Mouse (Mus musculus) hindbrain, embryonic 10.5 days (tissue): Measurements from ENCODE around the gene Pxmp4. TPM values are rescaled to one million over a fixed set of nuclear protein-coding genes. Genes with fewer than 3 reads are reported as not detected.

Source experiments
- DNase-seq: peaks from one replicate; pipeline ENCODE4 v3.0.0-alpha.2; 2017; ENCODE audit warnings: low spot score
- H3K27ac ChIP-seq: fragments of 300-500 bp; sonication (generic); 2 replicates; pipeline ENCODE4 v1.5.1; 2016; ENCODE audit warnings: mild to moderate bottlenecking, moderate library complexity
- H3K27me3 ChIP-seq: fragments of 300-500 bp; sonication (generic); 2 replicates; pipeline ENCODE4 v1.6.1; 2016; ENCODE audit warnings: mild to moderate bottlenecking; ENCODE audit not compliant: poor library complexity, insufficient read depth, severe bottlenecking
- H3K36me3 ChIP-seq: fragments of 300-500 bp; sonication (generic); 2 replicates; pipeline ENCODE4 v1.6.1; 2016; ENCODE audit warnings: mild to moderate bottlenecking, moderate library complexity
- H3K4me1 ChIP-seq: fragments of 300-500 bp; sonication (generic); replicated peaks from 2 replicates; pipeline ENCODE4 v1.6.1; 2016; ENCODE audit warnings: mild to moderate bottlenecking
- H3K4me3 ChIP-seq: fragments of 300-500 bp; sonication (generic); 2 replicates; pipeline ENCODE4 v1.5.1; 2016; ENCODE audit warnings: mild to moderate bottlenecking, moderate library complexity
- H3K9me3 ChIP-seq: fragments of 300-500 bp; sonication (generic); 2 replicates; pipeline ENCODE4 v1.6.1; 2016; ENCODE audit warnings: mild to moderate bottlenecking, moderate library complexity
- WGBS: fragments of 180-500 bp; shearing (Covaris S2); methylation state at CpG from one replicate; pipeline ENCODE4 v1.1.7; 2016; 5-methylcytosine and 5-hydroxymethylcytosine counted together
- polyA plus RNA-seq: library from polyadenylated mRNA; unstranded; fragments of >200 nt; fragmentation: Nextera tagmentation; extraction: Ambion mirVana; gene quantifications from 2 replicates; pipeline ENCODE4 v1.2.1, GENCODE M21; 2016

The Pxmp4 gene
- polyA plus RNA-seq, 1 experiment from 2014 or later, result 14.5 TPM

- no peak overlapping the region for H3K27ac ChIP-seq
Observed at GRCm38 (mm10) chr2:154633039-154633742, 29.7 kb upstream of the Pxmp4 start.

GRCm38 (mm10) chr2:154632203-154632780 is 28.8 kb upstream of the Pxmp4 start:
- Histone ChIP-seq H3K9me3 (no peaks in the 10 kb centered on the region), H3K4me1 (no peaks in the 10 kb centered on the region), H3K27me3 (no peaks in the 10 kb centered on the region), H3K27ac (peak overlapping the region; percentile 59; the same call in 1 of the 2 replicates), H3K4me3 (peak overlapping the region; percentile 4; the same call in 1 of the 2 replicates), H3K36me3 (peaks cover 72% of the 10 kb centered on the region)
- WGBS, result 91% methylated on average over 16 of the region's 16 CpGs
- no peak for DNase-seq

More at GRCm38 (mm10) chr2:154633039-154633742, 29.7 kb upstream of the Pxmp4 start:
- DNase-seq, result no peak
- Histone ChIP-seq H3K27me3 (no peaks in the 10 kb centered on the region), H3K4me3 (no peak overlapping the region), H3K4me1 (no peaks in the 10 kb centered on the region), H3K9me3 (peaks cover 4% of the 10 kb centered on the region), H3K36me3 (peaks cover 76% of the 10 kb centered on the region)
- WGBS, result 86% methylated on average over 5 of the region's 5 CpGs

DNA sequence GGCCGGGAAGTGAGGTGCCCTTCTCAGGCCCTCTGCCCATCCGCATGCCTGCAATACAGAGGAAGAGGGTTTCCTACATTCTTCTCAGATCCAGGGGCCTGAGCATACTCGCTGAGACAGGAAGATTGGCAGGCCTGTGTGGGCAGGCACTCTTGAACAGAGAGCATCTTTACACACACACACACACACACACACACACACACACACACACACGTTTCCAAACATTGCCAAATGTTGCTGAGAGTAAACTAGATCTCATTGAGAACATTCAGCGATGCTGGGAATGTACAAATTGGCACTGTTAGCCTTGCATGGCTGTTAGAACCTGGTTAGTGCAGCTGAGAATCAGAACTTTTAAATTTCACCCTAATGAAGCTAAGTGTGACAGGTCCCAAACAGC is 27.0 kb upstream of the Pxmp4 start:
- H3K36me3 ChIP-seq, result peaks cover 68% of the 10 kb centered on the region
- 82% methylated on average over 5 of the region's 5 CpGs for WGBS
- H3K4me3 ChIP-seq, result no peak overlapping the region
- H3K27me3 ChIP-seq, result no peaks in the 10 kb centered on the region
- no peaks in the 10 kb centered on the region for H3K4me1 ChIP-seq
- DNase-seq, result no peak
- H3K27ac ChIP-seq, result no peak overlapping the region
- H3K9me3 ChIP-seq, result no peaks in the 10 kb centered on the region

GRCm38 (mm10) chr2:154624137-154624536 is 20.6 kb upstream of the Pxmp4 start:
- Histone ChIP-seq H3K27me3 (no peaks in the 10 kb centered on the region), H3K9me3 (peaks cover 7% of the 10 kb centered on the region; the same call in 1 of the 2 replicates), H3K27ac (no peak overlapping the region), H3K36me3 (peaks cover 68% of the 10 kb centered on the region), H3K4me3 (no peak overlapping the region), H3K4me1 (0 out of 2 replicates have a peak, but pooled peaks cover 2% of the 10 kb centered on the region)
- no peak for DNase-seq

GRCm38 (mm10) chr2:154621684-154622083 is 18.2 kb upstream of the Pxmp4 start:
- H3K36me3 ChIP-seq, result peaks cover 60% of the 10 kb centered on the region
- WGBS, result 86% methylated on average over 5 of the region's 5 CpGs

GRCm38 (mm10) chr2:154617061-154617460 is 13.6 kb upstream of the Pxmp4 start:
- WGBS, result 90% methylated on average over 3 of the region's 3 CpGs
- Histone ChIP-seq H3K9me3 (no peaks in the 10 kb centered on the region), H3K4me3 (no peak overlapping the region), H3K36me3 (peaks cover 20% of the 10 kb centered on the region), H3K4me1 (peaks cover 34% of the 10 kb centered on the region), H3K27ac (no peak overlapping the region), H3K27me3 (no peaks in the 10 kb centered on the region)
- no peak for DNase-seq

More at GRCm38 (mm10) chr2:154621684-154622083, 18.2 kb upstream of the Pxmp4 start:
- Histone ChIP-seq H3K9me3 (peaks cover 7% of the 10 kb centered on the region; the same call in 1 of the 2 replicates), H3K27ac (no peak overlapping the region), H3K4me1 (0 out of 2 replicates have a peak, but pooled peaks cover 2% of the 10 kb centered on the region), H3K27me3 (no peaks in the 10 kb centered on the region), H3K4me3 (no peak overlapping the region)
- DNase-seq, result no peak

- Histone ChIP-seq H3K36me3 (0 out of 2 replicates have a peak, but pooled peaks cover 14% of the 10 kb centered on the region), H3K27me3 (no peaks in the 10 kb centered on the region), H3K9me3 (no peaks in the 10 kb centered on the region), H3K4me3 (no peak overlapping the region), H3K27ac (no peak overlapping the region), H3K4me1 (peaks cover 36% of the 10 kb centered on the region)
- WGBS, result 93% methylated on average over 5 of the region's 5 CpGs
- DNase-seq, result no peak
Observed at GRCm38 (mm10) chr2:154615674-154616073, 12.2 kb upstream of the Pxmp4 start.

GRCm38 (mm10) chr2:154614841-154615576 is 11.5 kb upstream of the Pxmp4 start:
- Histone ChIP-seq H3K27ac (peak overlapping the region; percentile 98), H3K4me1 (peaks cover 36% of the 10 kb centered on the region), H3K27me3 (no peaks in the 10 kb centered on the region), H3K9me3 (no peaks in the 10 kb centered on the region), H3K36me3 (0 out of 2 replicates have a peak, but pooled peaks cover 14% of the 10 kb centered on the region), H3K4me3 (no peak overlapping the region)
- WGBS, result 75% methylated on average over 19 of the region's 19 CpGs
- no peak for DNase-seq

GRCm38 (mm10) chr2:154613118-154614115 is 9.9 kb upstream of the Pxmp4 start, which contains the start of the genes Zfp341 and 4930519P11Rik:
TSS of gene Zfp341 (plus strand) at chr2:154613297.
TSS of gene 4930519P11Rik (minus strand) at chr2:154613437.
- H3K36me3 ChIP-seq, result 0 out of 2 replicates have a peak, but pooled peaks cover 3% of the 10 kb centered on the region
- H3K4me3 ChIP-seq, result peak within 1 kb of the TSS; percentile 60
- H3K9me3 ChIP-seq, result no peaks in the 10 kb centered on the region
- peak; percentile 92 for DNase-seq
- WGBS, result under 1% methylated on average over 97 of the region's 98 CpGs
- peaks cover 40% of the 10 kb centered on the region for H3K4me1 ChIP-seq
- H3K27ac ChIP-seq, result peak within 1 kb of the TSS; percentile 98
- no peaks in the 10 kb centered on the region for H3K27me3 ChIP-seq

DNA sequence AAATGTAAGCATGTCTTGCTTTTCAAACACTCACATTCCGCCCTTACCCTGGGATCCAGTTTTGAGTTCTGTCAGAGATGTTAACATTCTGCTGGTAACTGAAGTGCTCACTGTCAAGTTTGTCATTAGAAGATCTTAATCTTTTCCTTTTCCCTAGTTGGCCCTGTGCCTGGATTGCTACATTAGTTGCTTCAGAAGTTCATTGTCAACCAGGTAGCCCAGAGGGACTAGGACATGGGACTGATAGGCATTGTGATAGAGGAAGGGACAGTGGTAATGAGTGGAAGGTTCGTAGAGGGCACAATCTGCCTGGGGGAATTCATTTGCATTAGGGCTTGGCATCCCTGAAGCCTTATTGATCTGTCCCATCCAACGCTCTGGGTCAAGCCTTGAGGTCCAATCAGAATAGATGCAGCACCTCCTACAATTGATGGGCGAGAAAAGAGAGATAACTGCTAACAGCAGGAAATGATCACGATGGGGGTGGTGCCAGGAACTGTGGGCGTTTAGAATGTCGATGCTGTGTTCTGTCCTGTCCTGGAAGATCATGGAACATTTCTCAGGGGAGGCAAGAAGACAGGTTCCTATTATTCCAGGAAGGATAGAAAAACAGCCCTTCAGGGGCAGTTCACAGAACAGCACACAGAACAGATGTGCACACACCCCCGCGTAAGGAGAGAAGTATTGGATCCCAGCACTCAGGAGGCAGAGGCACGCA is 5.7 kb upstream of the Pxmp4 start:
- Histone ChIP-seq H3K4me1 (peaks cover 39% of the 10 kb centered on the region), H3K36me3 (no peaks in the 10 kb centered on the region), H3K4me3 (no peak overlapping the region), H3K27me3 (0 out of 2 replicates have a peak, but pooled peaks cover 5% of the 10 kb centered on the region), H3K27ac (no peak overlapping the region), H3K9me3 (no peaks in the 10 kb centered on the region)
- 67% methylated on average over 10 of the region's 10 CpGs for WGBS
- DNase-seq, result no peak

DNA sequence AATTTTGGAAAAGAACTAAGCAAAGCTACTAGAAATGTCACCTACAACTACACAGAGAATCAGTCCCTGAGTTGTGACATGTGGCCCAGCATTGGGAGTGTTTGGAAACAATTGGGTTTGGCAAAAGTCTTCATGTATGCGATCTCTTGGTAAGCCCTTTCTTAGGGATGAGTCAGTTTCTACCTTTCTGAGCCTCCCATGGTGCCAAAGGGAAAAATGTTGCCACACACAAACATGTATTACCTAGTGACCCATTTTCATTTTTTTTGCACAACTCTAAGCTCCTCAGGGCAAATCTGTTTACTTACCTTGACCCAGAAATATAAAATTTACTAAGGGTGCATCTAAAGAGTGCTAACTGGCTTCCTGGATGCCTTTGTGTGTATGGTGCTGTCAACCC is 3.5 kb upstream of the Pxmp4 start:
- no peak for DNase-seq
- H3K9me3 ChIP-seq, result no peaks in the 10 kb centered on the region
- H3K27ac ChIP-seq, result no peak overlapping the region
- WGBS, result 84% methylated on average over 1 of the region's 1 CpGs
- H3K27me3 ChIP-seq, result 0 out of 2 replicates have a peak, but pooled peaks cover 5% of the 10 kb centered on the region
- peaks cover 31% of the 10 kb centered on the region for H3K4me1 ChIP-seq
- H3K36me3 ChIP-seq, result no peaks in the 10 kb centered on the region
- H3K4me3 ChIP-seq, result no peak overlapping the region
